Mouse (Mus musculus) adrenal gland, postnatal 25 days (tissue): ENCODE measurements around the gene Prcd. TPM values are rescaled to one million over a fixed set of nuclear protein-coding genes. Genes with fewer than 3 reads are reported as not detected.
A peak's percentile ranks its signal among the peaks of the same experiment; 100 is the strongest.

Experiments
- DNase-seq: peaks from one replicate; pipeline ENCODE4 v3.0.0; 2021; ENCODE audit warnings: mixed read lengths
- total RNA-seq: library from RNA; stranded (reverse); gene quantifications from 2 replicates; pipeline ENCODE4 v1.2.3, GENCODE M21; 2021

Prcd gene
- total RNA-seq, 1 experiment from 2014 or later = 13.0 TPM

- DNase-seq = no peak
Measured at GRCm38 (mm10) chr11:116669787-116670365, 16.5 kb downstream of the Prcd start.

GRCm38 (mm10) chr11:116670386-116670785 lies 17.1 kb downstream of the Prcd start:
- DNase-seq = no peak

DNA sequence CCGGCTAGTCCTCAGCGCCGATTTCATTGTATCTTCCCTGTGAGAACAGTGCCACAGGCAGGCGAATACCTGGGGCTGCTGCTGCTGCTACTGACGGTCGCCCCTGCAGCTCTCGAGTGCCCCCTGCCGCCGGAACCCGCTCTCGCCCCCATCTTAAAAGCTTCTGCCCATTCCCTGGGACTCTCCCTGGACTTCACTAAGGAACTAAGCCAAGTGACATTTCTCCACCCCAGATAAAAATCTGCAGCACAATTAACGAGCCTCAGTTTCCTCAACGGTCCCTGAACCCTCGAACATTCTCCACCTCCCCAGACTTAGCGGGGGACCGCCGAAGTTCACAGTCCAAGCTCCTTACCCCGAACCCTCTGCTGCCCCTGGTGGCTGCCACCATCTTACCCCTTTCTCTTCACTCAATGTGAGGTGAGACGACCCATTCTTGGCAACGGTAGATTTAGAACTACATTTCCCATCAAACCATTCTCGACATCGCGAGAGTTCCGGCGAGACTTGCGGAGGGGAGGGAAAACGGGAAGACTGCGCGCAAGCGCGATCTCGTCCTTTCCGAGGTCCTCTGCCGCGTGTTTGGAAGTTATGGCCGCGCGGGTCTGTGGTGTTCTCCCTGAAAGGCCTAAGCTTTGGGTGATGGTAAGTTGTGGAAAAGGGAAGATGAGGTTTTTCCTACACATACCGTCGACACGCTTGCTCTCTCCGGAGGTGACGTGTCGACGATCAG lies 17.9 kb downstream of the Prcd start:
- DNase-seq = peak; percentile 98

DNA sequence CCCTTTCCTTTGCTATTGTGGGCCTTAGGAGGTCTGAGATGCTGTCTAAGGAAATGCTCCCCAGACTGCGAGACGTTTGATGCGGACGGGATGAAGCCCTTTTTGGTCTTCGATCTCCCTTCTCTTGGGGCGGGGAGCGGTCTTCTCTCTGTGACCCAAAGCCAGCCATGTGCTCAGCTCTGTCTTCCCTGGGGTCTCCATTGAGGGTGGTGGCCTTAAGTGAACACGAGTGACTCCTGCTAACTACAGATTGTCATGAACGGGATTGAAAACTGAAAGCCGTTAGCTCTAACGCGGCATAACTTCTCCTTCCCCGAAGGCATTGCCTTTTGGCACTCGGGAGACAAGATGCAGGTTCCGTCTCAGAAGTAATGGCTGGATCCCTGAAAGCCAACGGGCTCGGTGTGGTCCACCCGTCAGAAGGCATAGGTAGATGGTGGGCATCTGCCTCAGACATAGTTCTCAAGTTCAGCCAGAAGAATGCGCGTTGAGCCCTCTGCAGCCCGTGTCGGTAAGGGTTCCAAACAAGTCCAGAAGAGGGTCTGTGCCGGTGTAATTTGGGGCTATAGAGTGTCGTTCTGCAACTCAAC lies 18.6 kb downstream of the Prcd start:
- DNase-seq = no peak

- no peak for DNase-seq
Measured at GRCm38 (mm10) chr11:116672595-116672994, 19.3 kb downstream of the Prcd start.

GRCm38 (mm10) chr11:116673410-116673809 lies 20.1 kb downstream of the Prcd start:
- DNase-seq = no peak

- peak; percentile 76 for DNase-seq
Measured at GRCm38 (mm10) chr11:116674616-116675379, 21.5 kb downstream of the Prcd start.

DNA sequence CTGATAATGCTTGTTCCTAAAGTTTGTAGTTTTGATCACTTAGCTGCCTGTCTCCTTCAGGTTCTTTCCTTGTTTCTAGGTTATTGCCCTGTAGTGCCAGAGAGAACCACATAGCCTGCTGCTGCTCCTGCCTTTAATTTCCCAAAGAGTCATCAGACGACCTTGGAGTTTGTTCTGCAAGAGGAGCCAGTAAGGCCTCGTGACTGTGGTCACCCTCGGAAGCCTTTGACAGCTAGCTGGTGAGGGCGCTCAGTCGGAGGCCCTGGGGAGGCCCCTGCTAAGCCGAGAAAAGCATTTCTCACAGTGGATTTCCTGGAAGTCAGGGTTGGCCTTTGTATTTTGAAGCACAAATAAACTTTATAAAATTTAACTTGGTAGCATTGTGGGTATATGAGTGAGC lies 22.1 kb downstream of the Prcd start:
- peak; percentile 58 for DNase-seq

- no peak for DNase-seq
Measured at GRCm38 (mm10) chr11:116676175-116676976, 23.0 kb downstream of the Prcd start.

DNA sequence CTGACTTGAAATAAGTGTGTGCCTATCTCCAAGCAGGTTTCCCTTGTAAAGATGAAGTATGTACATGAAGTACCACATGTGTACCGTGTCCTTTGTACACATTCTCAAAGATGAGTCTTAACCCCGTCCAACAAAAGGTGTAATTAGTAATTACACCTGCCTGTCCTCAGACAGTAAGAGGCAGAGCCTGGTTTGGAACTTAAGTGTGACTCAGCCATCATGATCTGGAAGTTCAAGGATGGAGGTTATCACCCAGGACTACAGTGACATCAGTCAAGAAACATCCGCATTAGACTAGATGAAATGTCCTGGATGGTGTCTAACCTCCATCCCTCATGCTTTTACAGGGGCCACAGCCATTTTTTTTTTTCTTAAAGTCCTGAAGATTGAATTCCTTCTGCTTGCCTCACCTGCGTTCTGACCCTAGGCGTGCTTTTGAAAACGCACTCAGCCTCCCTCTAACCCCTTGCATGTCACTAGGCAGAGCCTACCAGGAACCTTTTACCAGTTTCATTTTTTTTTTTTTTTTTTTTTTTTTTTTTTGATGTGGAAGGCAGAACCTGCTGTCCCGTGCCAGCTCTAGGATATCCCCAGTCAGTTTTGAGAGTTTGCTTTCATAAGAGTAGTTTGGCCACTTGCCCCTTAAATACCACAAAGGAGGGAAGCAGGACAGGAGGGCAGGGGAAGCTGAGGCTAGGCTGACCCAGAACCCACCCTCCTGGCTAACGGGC lies 24.5 kb downstream of the Prcd start:
- DNase-seq = no peak

GRCm38 (mm10) chr11:116679148-116679547 lies 25.8 kb downstream of the Prcd start:
- DNase-seq = no peak

DNA sequence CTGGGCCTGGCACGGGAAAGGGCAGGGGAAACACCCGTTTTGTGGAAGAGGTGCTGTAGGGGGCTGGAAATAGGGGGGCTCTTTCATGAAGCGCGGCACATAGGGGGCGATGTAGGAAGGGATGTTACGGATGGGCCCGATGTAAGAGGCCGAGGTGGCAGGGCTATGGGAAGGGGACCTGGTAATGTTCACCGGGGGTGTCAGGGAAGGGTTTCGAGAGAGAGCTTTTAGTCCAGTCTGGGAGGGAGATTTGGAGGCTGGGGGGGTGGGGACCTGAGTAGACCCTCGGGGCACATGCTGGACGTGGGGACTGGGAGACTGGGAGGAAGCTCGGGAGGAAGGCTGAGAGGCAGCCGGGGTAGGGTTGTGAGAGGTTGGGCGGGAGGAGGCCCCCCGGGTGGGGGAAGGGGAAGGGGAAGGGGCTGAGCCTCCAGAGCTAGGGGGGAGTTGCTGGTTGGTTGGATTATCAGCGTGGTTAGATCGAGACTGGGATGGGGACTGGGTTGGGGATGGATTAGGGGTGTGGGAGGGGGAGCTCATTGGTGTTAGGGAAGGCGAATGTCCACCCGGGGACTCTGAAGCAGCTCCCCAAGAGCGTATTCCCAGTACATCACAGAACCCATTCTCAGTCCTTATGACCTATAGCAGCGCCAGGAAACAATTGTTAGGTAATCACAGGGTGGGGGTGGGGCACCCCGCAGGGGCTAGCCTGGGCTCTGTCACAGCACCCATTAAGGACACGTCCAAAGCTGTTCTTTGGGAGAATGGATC lies 27.2 kb downstream of the Prcd start:
- no peak for DNase-seq

GRCm38 (mm10) chr11:116681147-116681546 lies 27.8 kb downstream of the Prcd start:
- no peak for DNase-seq

DNA sequence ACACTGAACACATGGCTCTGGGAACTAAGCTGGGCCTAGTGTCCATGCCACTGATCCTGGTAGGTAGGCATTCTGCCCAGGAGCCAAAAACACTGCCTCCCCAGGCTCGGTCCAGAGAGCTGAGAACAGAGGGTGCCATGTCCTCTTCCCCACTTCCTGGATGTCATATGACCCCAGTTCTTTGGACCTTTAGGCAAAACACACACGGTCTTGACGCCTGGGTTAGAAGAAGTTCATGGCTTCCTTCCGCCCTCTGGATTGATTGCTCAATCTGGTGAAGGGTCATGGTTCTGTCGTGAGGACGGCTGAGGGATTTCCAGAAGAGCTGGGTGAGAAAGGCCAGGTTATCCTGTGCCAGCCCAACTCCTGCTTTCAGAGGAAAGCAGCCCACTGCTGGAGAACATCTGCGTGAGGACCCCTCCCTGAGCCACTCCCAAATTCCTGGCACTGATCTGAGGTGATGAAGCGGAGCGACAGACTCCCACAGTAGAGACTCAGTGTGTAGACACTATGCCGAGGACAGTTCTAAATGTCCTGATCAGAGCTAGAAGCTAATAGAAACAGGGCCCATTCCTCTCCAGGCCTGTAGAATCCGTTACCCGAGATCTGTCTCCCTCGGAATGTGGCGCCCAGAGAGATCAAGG lies 29.3 kb downstream of the Prcd start:
- no peak for DNase-seq

GRCm38 (mm10) chr11:116683777-116684176 lies 30.4 kb downstream of the Prcd start:
- DNase-seq = no peak

DNA sequence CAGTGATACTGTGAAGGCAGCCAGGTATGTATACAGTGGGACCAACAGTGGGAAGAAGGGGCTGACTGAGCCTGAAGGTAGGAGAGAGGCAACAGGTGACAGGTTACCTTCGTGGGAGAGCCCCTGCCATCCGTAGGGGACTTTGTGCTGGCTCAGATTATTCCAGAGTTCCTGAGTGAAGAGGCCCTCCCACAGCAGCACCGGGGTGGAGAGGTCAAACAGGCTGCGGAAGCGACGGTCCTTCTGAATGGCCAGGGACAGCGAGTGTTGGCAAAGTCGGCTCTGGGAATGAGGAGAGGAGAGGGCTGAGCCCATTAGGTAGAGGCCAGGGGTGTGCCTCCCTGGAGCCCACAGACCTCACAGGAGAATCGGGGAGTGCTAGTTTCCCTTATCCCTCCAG lies 32.4 kb downstream of the Prcd start:
- DNase-seq = no peak

- DNase-seq = no peak
Measured at GRCm38 (mm10) chr11:116687897-116688296, 34.6 kb downstream of the Prcd start.

DNA sequence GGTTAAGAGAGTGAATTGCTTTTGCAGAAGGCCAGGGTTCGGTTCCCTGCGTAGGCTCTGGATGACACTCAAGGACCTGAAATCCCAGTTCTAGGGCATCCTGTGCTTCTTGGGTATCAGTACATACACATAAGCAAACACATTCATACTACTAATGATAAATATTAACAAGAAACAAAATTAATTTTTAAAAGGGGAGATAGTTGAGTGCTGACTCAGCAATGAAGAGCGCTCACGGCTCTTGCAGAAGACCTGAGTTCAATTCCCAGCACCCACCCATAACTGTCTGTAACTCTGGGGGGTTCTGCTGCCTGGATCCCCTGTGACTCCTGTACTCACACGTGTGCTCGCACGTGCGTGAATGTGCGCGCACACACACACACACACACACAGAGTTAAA lies 36.3 kb downstream of the Prcd start:
- DNase-seq = no peak

- no peak for DNase-seq
Measured at GRCm38 (mm10) chr11:116690701-116691575, 37.6 kb downstream of the Prcd start.
